Mouse (Mus musculus): ENCODE measurements around the gene Sfxn2. TPM values are rescaled to one million over a fixed set of nuclear protein-coding genes. Genes with fewer than 3 reads are reported as not detected.

Gene Sfxn2
- total and polyA plus RNA-seq, 3 experiments = 20.3 to 36.6 (median 21.2) TPM

- Histone ChIP-seq H3K79me2 (ENCODE audit: control insufficient read depth, insufficient read depth, low read length, poor library complexity) (no peaks in the 10 kb centered on the region; the same call in 1 of the 2 replicates), H3K27ac (ENCODE audit: control insufficient read depth, low read depth, low read length) (peak overlapping the region; percentile 82), H3K36me3 (ENCODE audit: control insufficient read depth in 1 of 2, insufficient read depth in 2 of 2, low read length in 2 of 2) (peaks cover 0 to 25% of the 10 kb centered on the region in 2 experiments; a peak in 2 of 4 replicates), H3K9ac (ENCODE audit: control insufficient read depth, low read depth, low read length, poor library complexity, severe bottlenecking) (peak overlapping the region; percentile 72), H3K4me1 (ENCODE audit: control insufficient read depth in 1 of 2, insufficient read depth in 2 of 2, low read length in 2 of 2) (peaks cover 12 to 30% of the 10 kb centered on the region in 2 experiments), H3K4me3 (ENCODE audit: control insufficient read depth in 1 of 2, insufficient read depth in 1 of 2, low read depth in 2 of 2, low read length in 2 of 2) (peak overlapping the region in 1 of 2 experiments; percentile 44; a peak in 1 of 4 replicates), H3K9me3 (replicated peaks; ENCODE audit: insufficient read depth, low read length) (no peaks in the 10 kb centered on the region), H3K27me3 (ENCODE audit: control insufficient read depth in 1 of 2, insufficient read depth in 2 of 2, low read length in 2 of 2) (no peaks in the 10 kb centered on the region)
- TF ChIP-seq MAX (IDR thresholded peaks at IDR 0.05; ENCODE audit: low read length) (no peak), RCOR1 (IDR thresholded peaks at IDR 0.05; ENCODE audit: low read depth, low read length) (no peak), MAZ (IDR thresholded peaks at IDR 0.05; ENCODE audit: low read depth, low read length) (no peak), ETS1 (IDR thresholded peaks at IDR 0.05; ENCODE audit: low read depth, low read length) (no peak), CTCF (IDR thresholded peaks at IDR 0.05 in 2 of 3, conservative IDR thresholded peaks at IDR 0.05 in 1 of 3; ENCODE audit: control insufficient read depth in 1 of 3, insufficient read depth in 1 of 3, low read depth in 2 of 3, low read length in 3 of 3, poor library complexity in 1 of 3, severe bottlenecking in 1 of 3) (no peak), ZKSCAN1 (IDR thresholded peaks at IDR 0.05; ENCODE audit: low read depth, low read length) (no peak), KAT2A (conservative IDR thresholded peaks at IDR 0.05; ENCODE audit: low read depth, low read length) (no peak), NRF1 (IDR thresholded peaks at IDR 0.05; ENCODE audit: insufficient read depth, low read depth, low read length, poor library complexity, severe bottlenecking) (no peak), USF1 (IDR thresholded peaks at IDR 0.05; ENCODE audit: low read depth, low read length) (no peak), ZNF384 (IDR thresholded peaks at IDR 0.05; ENCODE audit: low read depth, low read length) (no peak; the same call in 1 of the 2 replicates), TBP (IDR thresholded peaks at IDR 0.05; ENCODE audit: low read depth, low read length) (no peak), MYB (IDR thresholded peaks at IDR 0.05; ENCODE audit: low read depth, low read length) (no peak), POLR2AphosphoS2 (IDR thresholded peaks at IDR 0.05; ENCODE audit: low read length) (no peak), E2F4 (IDR thresholded peaks at IDR 0.05; ENCODE audit: borderline replicate concordance, low read depth, low read length) (no peak), SIN3A (IDR thresholded peaks at IDR 0.05; ENCODE audit: low read length) (no peak), USF2 (IDR thresholded peaks at IDR 0.05; ENCODE audit: borderline replicate concordance in 1 of 2, insufficient read depth in 1 of 2, low read depth in 1 of 2, low read length in 2 of 2) (no peak), EP300 (IDR thresholded peaks at IDR 0.05; ENCODE audit: low read depth in 1 of 2, low read length in 2 of 2) (no peak), HCFC1 (IDR thresholded peaks at IDR 0.05; ENCODE audit: low read depth, low read length) (no peak)
- no peak for DNase-seq (ENCODE audit: low read depth, low spot score)
Observed at GRCm38 (mm10) chr19:46530449-46530990, 42.6 kb upstream of the Sfxn2 start.

All from MEL (cell line).